Mouse (Mus musculus): ENCODE data around the gene Il34.

The Il34 gene

DNA sequence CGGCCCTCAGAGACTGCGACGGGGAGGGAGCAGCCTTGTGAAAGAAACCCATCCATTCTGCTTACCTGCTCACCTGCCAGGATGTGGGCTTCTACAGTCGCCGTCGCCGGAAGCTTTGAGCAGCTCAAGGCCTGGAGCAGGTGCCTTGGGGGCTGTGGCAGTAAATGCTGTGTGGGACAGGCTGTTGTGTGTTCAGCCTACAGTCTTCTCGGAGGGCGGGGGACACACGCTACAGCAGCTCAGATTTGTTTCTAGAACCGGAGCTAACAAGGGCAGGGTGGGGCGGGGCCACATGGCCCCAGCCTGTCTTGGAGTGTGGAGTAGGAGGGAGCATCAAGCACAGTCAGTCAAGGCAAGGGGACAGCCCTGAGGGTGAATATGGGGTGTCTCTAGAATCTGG, at the start of gene Il34:
Gene Il34, minus strand, starts transcription at position 256 of the 400 bp plus-strand sequence.
- DNase-seq (ENCODE audit: low spot score in 2 of 2) = no peak

DNA sequence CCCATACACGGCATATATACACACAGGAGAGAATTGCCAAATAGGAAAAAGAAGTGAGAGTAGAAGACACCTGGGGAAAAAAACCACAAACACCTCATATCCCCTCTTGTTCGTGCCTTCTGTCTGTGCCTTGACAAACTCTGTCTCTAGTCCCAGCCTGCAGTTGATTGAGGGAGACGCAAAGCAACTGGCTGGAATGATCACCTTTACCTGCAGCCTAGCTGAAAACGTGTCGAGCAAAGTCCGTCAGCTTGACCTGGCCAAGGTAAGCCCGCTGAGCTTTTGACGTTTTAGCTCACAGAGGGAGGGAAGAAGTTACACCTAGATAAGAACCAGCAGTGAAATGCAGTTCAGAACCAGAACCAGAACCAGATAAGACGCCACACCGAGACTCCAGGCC, 45.5 kb upstream of the Il34 start:
- no peak for DNase-seq (ENCODE audit: low spot score in 2 of 2)

- DNase-seq (ENCODE audit: low spot score in 2 of 2) = no peak
Observed at GRCm38 (mm10) chr8:110847645-110848495, 42.1 kb upstream of the Il34 start.

DNA sequence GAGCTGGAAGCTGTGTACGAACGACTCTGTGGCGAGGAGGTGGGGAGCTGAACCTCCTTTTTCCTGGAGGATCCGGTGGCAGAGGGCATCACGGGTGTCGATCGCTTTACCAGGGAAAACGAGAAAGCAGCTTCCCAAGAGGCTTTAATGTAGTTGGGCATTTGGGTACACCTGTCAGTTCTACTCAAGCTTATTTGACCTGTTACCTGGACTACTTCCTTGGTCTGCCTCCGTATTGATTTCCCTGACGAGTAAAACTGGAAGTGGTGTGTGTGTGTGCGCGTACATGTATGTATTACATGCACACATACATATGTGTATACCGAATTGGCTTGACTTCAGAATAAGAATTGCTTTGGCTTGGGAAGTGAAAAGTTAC, 41.4 kb upstream of the Il34 start:
- DNase-seq (ENCODE audit: low spot score in 2 of 2) = no peak

DNA sequence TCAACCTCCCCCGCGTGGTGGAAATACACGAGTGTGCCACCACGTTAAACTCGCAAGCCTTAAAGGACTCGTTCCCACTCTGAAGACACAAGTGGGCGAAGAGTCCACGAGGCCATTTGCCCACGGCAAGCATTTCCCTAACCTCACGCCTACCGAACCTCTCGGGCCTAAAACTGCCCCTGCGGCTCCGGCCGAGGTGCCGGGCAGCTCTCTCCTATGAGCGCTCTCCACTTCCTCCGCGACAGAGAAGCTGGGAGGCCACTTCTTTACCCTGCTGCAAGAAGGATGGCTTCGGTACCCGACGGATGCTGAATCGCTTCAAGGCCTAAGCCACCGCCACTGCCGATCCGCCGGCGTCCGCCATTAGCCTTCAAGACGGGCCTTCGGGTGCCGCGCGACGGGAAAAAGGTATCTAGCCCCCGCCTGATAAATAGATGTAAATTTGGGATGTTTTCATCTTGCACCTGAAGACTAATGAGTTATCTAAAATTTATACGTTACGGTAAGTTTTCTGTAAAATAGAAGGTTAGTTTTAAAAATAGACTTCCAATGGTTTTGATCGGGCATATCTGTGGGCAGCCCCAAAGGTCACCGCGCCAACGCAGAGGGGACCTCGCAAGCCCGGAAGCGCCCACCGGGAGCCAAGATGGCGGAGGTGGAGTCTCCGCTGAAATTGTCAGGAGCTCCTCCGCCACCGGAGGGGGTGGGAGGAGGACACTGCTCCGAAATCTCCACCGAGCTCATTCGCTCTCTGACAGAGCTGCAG, 40.9 kb upstream of the Il34 start, which contains the start of the genes Cog4 and Sf3b3:
Gene Cog4, plus strand, starts transcription at position 196 of the 766 bp plus-strand sequence.
Gene Sf3b3, minus strand, starts transcription at position 383 of the 766 bp plus-strand sequence.
- peak; percentile 85 to 87 for DNase-seq (ENCODE audit: low spot score in 2 of 2)

DNA sequence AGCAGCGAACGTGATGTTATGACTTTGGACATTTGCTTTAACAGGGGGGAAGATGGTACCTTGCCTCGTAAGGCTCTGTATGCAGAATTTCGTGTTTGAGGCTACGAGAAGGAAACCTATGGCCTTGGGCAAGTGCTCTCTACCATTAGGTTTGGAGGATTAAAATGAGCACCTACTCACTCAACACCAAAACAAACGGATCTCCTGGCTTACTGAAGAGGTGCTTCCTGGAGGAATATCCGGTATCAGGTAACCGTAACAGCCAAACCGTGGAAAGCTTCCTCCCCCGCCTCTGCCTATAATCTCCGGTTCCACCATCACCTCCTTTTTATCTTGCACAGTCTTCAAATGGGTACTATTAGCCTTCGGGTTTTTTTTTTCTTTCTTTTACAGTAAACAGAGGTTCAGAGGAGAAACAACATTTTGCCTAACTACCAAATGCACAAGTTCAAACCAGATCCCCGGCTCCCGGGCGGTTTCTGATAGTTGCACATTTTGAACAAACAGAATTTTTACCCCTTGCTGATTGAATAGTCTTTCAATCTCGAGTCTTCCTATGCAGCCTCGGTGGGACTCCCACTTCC, 40.2 kb upstream of the Il34 start:
- DNase-seq (ENCODE audit: low spot score in 2 of 2) = peak in 1 of 2 experiments; percentile 2

DNA sequence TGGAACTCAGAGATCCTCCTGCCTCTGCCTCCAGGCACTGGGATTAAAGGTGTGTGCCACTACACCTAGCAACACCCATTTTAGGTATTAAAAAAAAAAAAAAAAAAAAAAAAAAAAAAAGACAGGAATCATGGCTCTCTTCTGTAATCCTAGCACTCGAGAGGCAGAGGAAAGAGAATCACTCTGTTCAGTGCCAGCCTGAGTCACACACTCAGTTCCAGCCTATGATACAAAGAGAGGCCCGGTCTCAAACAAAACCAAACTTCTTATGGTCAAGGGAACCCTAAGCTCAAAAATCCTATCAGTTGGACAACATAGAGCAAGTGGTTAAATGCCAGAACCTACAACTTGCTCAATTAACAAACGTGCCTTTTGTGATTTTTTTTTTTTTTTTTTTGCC, 39.2 kb upstream of the Il34 start:
- DNase-seq (ENCODE audit: low spot score in 2 of 2) = no peak

GRCm38 (mm10) chr8:110843207-110843606, 37.5 kb upstream of the Il34 start:
- no peak for DNase-seq (ENCODE audit: low spot score in 2 of 2)

GRCm38 (mm10) chr8:110842012-110842574, 36.4 kb upstream of the Il34 start:
- DNase-seq (ENCODE audit: low spot score in 2 of 2) = no peak

GRCm38 (mm10) chr8:110831956-110832355, 26.2 kb upstream of the Il34 start:
- DNase-seq (ENCODE audit: low spot score in 2 of 2) = no peak

GRCm38 (mm10) chr8:110828511-110828910, 22.8 kb upstream of the Il34 start:
- no peak for DNase-seq (ENCODE audit: low spot score in 2 of 2)

- DNase-seq (ENCODE audit: low spot score in 2 of 2) = no peak
Observed at GRCm38 (mm10) chr8:110824861-110825260, 19.1 kb upstream of the Il34 start.

- no peak for DNase-seq (ENCODE audit: low spot score in 2 of 2)
Observed at GRCm38 (mm10) chr8:110821960-110822359, 16.2 kb upstream of the Il34 start.

- no peak for DNase-seq (ENCODE audit: low spot score in 2 of 2)
Observed at GRCm38 (mm10) chr8:110820257-110820656, 14.5 kb upstream of the Il34 start.

DNA sequence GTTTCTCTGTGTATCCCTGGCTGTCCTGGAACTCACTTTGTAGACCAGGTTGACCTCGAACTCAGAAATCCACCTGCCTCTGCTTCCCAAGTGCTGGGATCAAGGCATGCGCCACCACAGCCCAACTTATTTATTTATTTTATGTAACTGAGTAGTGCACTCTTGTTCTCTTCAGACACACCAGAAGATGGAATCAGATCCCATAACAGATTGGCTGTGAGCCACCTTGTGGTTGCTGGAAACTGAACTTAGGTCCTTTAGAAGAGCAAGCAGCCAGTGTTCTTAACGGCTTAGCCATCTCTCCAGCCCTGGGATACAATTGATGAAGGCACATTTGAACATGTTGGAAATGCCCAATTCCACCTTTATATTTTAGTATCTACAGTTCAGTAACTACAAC, 12.9 kb upstream of the Il34 start:
- DNase-seq (ENCODE audit: low spot score in 2 of 2) = no peak

GRCm38 (mm10) chr8:110816990-110817389, 11.3 kb upstream of the Il34 start:
- DNase-seq (ENCODE audit: low spot score in 2 of 2) = no peak

DNA sequence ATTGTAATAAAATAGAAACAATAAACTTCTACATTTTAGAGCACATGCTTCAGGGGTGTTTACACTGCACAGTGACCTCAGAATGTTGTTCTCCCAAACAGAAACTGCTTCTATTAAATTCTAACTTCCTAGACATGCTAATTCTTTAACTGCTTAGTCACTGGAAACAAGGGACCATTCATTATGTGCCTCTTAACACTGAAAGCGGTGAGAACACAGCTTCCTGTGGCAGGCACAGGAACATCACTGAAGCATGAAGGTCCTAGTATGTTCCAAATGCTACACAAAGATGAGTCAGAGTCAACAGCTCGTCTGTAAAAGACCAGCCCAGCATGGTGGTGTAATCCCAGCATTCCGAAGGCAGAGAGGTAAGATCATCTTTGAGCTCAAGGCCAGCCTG, 9.6 kb upstream of the Il34 start:
- no peak for DNase-seq (ENCODE audit: low spot score in 2 of 2)

- DNase-seq (ENCODE audit: low spot score in 2 of 2) = peak in 1 of 2 experiments; percentile 34
Observed at GRCm38 (mm10) chr8:110813081-110813812, 7.5 kb upstream of the Il34 start.

- no peak for DNase-seq (ENCODE audit: low spot score in 2 of 2)
Observed at GRCm38 (mm10) chr8:110812349-110813080, 6.8 kb upstream of the Il34 start.

- DNase-seq (ENCODE audit: low spot score in 2 of 2) = no peak
Observed at GRCm38 (mm10) chr8:110811793-110812192, 6.1 kb upstream of the Il34 start.

DNA sequence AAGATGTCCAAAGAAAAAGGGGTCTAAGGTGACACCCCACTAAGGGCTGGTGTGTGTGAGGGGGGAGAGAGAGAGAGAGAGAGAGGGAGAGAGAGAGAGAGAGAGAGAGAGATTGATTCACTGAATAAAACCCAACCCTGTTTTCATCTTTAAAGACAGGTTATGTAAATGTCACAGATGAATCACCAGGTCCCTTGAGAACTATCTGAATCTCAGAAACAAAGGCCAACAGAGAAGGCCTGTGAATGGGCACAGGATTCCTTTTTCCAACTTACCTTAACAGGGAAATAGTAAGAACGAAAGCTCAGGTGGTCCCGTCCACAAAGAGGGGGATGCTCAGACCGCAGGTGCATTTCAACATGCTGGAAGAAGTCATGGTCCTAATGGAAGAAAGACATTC, 5.4 kb upstream of the Il34 start:
- no peak for DNase-seq (ENCODE audit: low spot score in 2 of 2)
